Mouse (Mus musculus) testis, postnatal 14 days (tissue): ENCODE measurements around the gene Pfdn2.

Experiments used
- DNase-seq: peaks from one replicate; pipeline ENCODE4 v3.0.0; 2021; ENCODE audit warnings: low spot score

The Pfdn2 gene

DNA sequence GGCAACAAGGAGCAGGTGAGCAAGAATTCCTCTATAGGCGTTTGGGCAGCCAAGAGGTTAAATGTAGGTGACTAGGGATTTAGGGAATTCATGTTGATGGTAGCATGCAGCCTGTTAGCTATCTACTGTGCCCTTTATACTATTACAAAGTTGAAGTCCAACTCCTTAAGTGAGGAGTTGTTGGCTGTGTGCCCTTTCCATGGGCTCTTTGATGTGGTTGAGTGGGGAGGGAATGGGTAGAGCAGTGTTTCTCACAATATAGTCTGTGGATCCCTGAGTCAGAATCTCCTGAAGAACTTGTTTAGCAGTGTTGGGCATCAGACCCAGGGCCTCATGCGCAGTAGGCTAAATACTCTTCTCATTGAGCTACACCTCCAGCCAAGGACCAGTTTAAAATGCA, 11.3 kb downstream of the Pfdn2 start:
- no peak for DNase-seq

DNA sequence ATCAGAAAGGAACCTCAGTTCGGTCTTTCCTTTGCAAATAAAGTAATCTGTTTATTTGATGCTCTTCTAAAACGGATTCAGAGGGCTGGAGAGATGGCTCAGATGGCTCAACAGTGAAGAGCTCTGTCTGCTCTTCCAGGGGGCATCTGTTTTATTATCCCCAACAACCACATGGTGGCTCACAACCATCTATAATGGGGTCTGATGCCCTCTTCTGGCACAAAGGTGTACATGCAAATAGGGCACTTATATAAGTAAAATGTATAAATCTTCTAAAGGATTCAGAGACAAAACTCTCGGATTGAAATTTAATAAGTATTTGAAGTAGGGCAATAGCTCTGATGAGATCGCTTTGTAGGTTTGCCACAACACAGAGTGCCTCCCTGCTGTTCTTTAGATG, 13.0 kb downstream of the Pfdn2 start:
- DNase-seq, result no peak

DNA sequence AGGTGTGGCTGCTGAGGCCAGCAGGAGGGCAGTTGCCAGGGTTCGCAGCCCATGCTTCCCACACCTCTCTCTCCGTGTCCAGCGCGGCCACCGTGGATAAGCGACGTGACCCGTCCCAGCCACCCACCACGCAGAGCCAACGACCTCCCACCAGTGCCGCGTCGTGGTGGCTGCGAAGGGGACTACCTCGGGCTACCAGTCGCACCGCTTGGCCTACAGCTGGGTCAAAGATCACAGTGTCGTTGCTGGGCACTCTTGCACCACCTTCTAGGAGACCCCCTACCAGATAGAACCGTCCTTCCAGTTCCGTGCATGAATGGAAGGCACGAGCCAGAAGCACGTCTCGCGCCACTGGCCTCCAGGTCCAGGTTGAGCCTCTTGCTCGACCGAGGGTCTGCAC, 14.8 kb downstream of the Pfdn2 start:
- DNase-seq, result no peak

DNA sequence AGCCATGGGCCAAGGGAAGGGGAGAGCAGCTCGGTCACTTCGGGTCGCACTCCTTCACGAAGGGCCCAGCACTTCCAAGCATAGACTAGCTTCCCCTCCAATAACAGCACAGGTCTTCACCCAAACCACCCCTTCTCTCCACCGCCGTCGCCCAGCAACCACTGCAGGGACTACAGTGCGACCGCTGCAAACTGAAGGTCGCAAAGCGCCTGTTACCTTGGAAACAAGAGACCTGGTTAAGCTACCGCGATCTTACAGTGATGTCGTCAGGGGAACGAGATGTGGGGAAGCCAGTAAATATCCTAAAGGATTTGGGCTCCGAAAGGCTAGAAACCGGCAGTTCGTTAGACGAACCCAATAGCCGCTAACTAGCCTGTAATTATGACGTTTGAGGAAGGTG, 15.2 kb downstream of the Pfdn2 start, which contains the start of gene Klhdc9:
TSS of gene Klhdc9 (minus strand) at position 143 of the 400 bp plus-strand sequence.
- peak; percentile 89 for DNase-seq

DNA sequence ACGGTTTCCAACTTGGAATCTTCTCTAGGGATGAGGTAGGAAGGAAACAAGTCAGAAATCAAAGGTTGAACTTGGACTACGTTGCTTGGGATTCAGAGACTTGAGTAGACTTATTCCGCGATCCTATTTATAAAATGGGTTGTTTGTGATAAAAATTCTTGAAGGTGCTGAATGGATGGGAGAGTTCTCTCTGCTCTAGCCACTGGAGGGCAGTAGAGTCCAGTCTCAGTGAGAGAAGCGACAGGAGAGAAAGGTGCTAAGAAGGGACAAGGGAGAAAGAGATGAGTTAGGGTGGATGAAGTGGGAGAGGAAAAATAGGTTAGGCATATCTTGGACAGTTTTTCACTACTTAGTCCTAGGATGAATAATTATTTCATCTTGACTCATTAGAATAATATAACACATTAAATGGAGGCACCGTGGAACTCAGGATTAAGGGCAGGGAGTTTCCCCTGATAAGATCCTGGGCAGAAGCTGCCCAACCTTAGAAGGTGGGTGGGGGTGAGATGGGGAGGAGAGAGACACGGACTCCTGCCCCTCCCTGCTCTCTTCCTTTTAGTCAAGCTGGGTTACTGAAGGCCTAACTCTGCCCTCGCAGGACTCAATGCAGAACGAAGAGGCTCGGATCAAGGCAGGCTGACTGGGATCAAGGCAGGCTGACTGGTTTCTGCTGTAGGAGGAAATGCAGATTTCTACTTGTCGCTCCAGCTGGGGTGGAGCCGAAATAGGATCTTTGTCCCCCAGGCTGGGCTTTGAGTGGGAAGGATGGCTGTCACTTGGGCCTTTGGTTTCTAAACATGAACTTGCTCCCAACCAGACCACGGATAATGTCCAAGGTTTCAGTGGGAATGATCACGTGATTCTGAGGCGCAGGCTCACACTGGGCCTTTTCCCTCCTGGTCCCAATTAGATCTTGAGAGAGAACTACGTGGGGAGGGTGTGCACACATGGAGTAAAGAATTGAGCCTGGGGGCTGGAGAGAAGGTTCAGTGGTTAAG, 15.9 kb downstream of the Pfdn2 start:
- peak; percentile 63 for DNase-seq

GRCm38 (mm10) chr1:171365934-171366333, 20.5 kb downstream of the Pfdn2 start:
- DNase-seq, result no peak

- peak; percentile 21 for DNase-seq
These were observed 24.5 kb downstream of the Pfdn2 start, which contains the start of gene Nectin4 for GRCm38 (mm10) chr1:171369845-171370556. Nectin4 (plus strand) TSS chr1:171370099.

- DNase-seq, result no peak
These were observed 27.4 kb downstream of the Pfdn2 start for GRCm38 (mm10) chr1:171372880-171373279.

- DNase-seq, result no peak
These were observed 28.5 kb downstream of the Pfdn2 start for GRCm38 (mm10) chr1:171373946-171374345.

DNA sequence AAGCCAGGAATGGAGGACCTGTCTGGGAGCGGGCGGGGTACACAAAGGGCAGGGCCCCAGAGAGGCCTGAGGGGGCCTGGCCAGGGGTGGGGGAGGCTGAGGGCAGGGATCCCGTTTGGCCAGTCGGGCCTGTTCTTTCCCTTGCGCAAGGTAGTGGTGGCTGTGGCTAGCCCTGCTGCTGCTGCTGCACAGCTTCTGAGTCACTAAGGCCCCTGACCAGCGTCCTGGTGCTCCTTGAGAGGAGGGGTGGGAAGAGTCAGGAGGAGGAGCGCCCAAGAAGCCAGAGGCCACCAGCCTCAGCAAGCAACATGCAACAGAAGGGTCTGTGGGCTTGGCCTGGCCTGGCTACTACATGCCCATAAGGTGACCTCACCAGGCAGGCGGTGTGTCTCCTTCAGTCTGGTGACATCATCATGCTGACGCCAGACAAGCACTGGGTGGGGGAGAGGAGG, 30.2 kb downstream of the Pfdn2 start:
- DNase-seq, result no peak

GRCm38 (mm10) chr1:171378298-171378697, 32.8 kb downstream of the Pfdn2 start:
- no peak for DNase-seq

DNA sequence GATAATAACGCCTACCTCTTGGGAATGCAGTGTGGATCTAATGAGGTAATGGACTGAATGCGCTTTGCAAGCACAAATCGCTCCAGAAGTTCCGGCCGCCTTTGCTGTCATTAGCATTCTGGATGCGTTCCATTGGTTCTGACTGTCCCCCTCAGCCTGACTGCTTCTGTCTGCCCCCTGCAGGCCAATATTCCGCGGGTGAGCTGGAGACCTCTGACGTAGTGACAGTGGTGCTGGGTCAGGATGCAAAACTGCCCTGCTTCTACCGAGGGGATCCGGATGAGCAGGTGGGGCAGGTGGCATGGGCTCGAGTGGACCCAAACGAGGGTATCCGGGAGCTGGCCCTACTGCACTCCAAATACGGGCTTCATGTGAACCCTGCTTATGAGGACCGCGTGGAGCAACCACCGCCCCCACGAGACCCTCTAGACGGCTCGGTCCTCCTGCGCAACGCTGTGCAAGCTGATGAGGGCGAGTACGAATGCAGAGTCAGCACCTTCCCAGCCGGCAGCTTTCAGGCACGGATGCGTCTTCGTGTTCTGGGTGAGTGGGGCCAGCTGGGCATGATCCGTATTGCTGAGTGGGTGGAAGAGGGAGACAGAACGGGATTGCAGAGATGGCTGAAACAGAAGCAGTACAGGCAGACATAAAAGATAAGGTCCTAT, 34.6 kb downstream of the Pfdn2 start:
- DNase-seq, result peak; percentile 51

- no peak for DNase-seq
These were observed 36.7 kb downstream of the Pfdn2 start for GRCm38 (mm10) chr1:171382096-171382620.

DNA sequence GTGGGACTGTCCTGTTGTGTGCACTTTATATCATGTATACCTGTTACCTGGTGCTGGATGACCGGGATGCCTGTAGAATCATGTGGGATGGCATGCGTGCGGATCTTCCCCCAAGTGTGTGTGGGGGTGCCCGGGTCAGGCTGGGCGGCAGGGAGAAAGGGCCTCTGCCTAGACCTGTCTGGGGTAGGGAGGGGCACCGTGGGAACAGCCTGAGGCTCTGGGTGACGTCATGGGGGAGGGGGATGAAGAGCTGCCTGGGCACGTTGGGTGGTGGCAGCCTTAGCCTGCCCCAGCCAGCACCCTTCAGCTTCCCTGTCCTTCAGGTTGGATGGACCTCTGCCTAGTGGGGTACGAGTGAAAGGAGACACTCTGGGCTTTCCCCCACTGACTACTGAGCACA, 38.9 kb downstream of the Pfdn2 start:
- DNase-seq, result no peak

DNA sequence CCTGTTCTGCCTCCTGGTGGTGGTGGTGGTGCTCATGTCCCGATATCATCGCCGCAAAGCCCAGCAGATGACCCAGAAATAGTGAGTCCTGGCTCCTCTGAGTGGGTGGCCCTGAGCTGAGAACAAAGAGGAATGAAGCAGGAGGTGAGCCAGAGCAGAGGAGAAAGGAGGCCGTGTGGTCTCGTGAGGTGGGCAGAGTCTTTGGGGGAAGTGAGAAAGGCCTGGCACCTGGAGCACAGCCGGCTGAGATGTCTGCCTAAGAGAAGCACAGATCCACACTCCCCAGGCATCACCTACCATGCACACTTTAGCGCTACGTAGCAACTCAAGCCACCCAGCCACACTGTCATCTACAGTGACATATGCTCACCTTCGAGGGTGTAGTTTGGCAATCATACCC, 39.7 kb downstream of the Pfdn2 start:
- DNase-seq, result no peak

DNA sequence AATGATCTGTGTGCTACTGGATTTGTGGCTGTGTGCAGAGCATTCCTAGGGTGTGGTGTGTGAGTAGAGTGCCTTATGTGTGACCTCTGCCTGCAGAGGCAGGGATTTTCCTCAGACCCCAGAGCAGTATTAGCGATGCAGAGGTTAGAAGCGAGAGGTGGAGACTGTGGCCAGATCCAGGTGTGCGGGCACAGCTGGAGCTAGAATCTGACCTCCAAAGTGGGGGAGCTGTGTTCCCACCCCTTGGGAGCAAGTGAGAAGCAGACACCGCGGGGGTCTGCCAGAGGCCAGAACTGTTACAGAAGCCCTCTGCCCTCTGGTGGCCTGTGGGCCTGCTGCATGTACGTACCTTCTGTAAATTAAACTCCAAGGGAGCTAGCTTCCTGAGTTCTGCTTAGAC, 41.6 kb downstream of the Pfdn2 start:
- no peak for DNase-seq

GRCm38 (mm10) chr1:171388376-171389102, 43.1 kb downstream of the Pfdn2 start, which contains the start of gene Arhgap30:
Arhgap30 (plus strand) TSS chr1:171388954.
- no peak for DNase-seq

GRCm38 (mm10) chr1:171390101-171390500, 44.6 kb downstream of the Pfdn2 start:
- DNase-seq, result no peak

DNA sequence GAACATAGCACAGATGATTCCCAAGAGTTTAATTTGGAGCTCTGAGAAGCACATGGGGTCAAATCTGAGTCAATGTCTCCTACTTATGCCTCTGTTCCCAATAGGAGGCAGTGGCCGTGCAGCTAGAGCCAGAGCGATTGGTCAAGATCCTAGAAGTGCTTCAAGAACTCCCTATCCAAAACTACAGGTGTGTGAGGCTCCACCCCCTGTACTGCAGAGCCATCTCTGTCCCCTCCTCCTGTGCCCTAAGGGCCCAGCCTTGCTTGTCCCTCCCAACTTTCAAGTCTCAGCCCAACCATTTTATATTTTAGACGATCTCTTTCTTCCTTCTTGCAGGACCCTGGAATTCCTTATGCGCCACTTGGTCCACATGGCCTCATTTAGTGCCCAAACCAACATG, 56.4 kb downstream of the Pfdn2 start:
- DNase-seq, result no peak

GRCm38 (mm10) chr1:171402991-171403390, 57.5 kb downstream of the Pfdn2 start:
- no peak for DNase-seq

GRCm38 (mm10) chr1:171407263-171407662, 61.8 kb downstream of the Pfdn2 start:
- DNase-seq, result no peak
